Mouse (Mus musculus): ENCODE data around the gene Srcin1. TPM values are rescaled to one million over a fixed set of nuclear protein-coding genes. Genes with fewer than 3 reads are reported as not detected.

Srcin1 gene
- polyA plus RNA-seq, 1 experiment from 2014 or later, result 9.2 TPM

GRCm38 (mm10) chr11:97500720-97501448 is 75.1 kb downstream of the Srcin1 start:
- H3K9ac ChIP-seq (ENCODE audit: low read depth, low read length), result peak overlapping the region; percentile 52
- 9% methylated on average over 51 of the region's 51 CpGs for WGBS
- H3K4me3 ChIP-seq (ENCODE audit: low read depth, low read length), result peak overlapping the region; percentile 26

GRCm38 (mm10) chr11:97499865-97500719 is 75.9 kb downstream of the Srcin1 start, which contains the start of gene 4933428G20Rik:
4933428G20Rik (minus strand) TSS chr11:97500340.
- WGBS, result 8% methylated on average over 71 of the region's 88 CpGs
- Histone ChIP-seq H3K4me1 (ENCODE audit: control insufficient read depth, insufficient read depth, low read length) (peaks cover 12% of the 10 kb centered on the region; the same call in 1 of the 2 replicates), H3K27me3 (ENCODE audit: control insufficient read depth, insufficient read depth, low read depth, low read length) (peaks cover 16% of the 10 kb centered on the region), H3K36me3 (ENCODE audit: control insufficient read depth, insufficient read depth, low read length) (peaks cover 6% of the 10 kb centered on the region; the same call in 1 of the 2 replicates), H3K27ac (ENCODE audit: low read length) (no peak within 1 kb of the TSS), H3K4me3 (ENCODE audit: low read depth, low read length) (peak within 1 kb of the TSS; percentile 26), H3K9ac (ENCODE audit: low read depth, low read length) (peak within 1 kb of the TSS; percentile 52), H3K9me3 (replicated peaks; ENCODE audit: control insufficient read depth, low read length, poor library complexity, severe bottlenecking) (no peaks in the 10 kb centered on the region), H3K4me2 (ENCODE audit: low read length) (peak within 1 kb of the TSS; percentile 52)
- 0 out of 2 replicates have a peak, but pooled peaks have one; percentile 26 for ATAC-seq

More at GRCm38 (mm10) chr11:97500720-97501448, 75.1 kb downstream of the Srcin1 start:
- H3K4me2 ChIP-seq (ENCODE audit: low read length), result peak overlapping the region; percentile 52
- ATAC-seq, result no peak; the same call in 1 of the 2 replicates
- peaks cover 16% of the 10 kb centered on the region for H3K27me3 ChIP-seq (ENCODE audit: control insufficient read depth, insufficient read depth, low read depth, low read length)
- H3K9me3 ChIP-seq (replicated peaks; ENCODE audit: control insufficient read depth, low read length, poor library complexity, severe bottlenecking), result no peaks in the 10 kb centered on the region
- peaks cover 6% of the 10 kb centered on the region; the same call in 1 of the 2 replicates for H3K36me3 ChIP-seq (ENCODE audit: control insufficient read depth, insufficient read depth, low read length)
- H3K4me1 ChIP-seq (ENCODE audit: control insufficient read depth, insufficient read depth, low read length), result peaks cover 12% of the 10 kb centered on the region; the same call in 1 of the 2 replicates
- no peak overlapping the region for H3K27ac ChIP-seq (ENCODE audit: low read length)

- WGBS, result 87% methylated on average over 4 of the region's 4 CpGs
- H3K4me2 ChIP-seq (ENCODE audit: low read length), result no peak overlapping the region
- peaks cover 12% of the 10 kb centered on the region; the same call in 1 of the 2 replicates for H3K4me1 ChIP-seq (ENCODE audit: control insufficient read depth, insufficient read depth, low read length)
- no peak overlapping the region for H3K4me3 ChIP-seq (ENCODE audit: low read depth, low read length)
- no peak overlapping the region for H3K9ac ChIP-seq (ENCODE audit: low read depth, low read length)
- peaks cover 16% of the 10 kb centered on the region for H3K27me3 ChIP-seq (ENCODE audit: control insufficient read depth, insufficient read depth, low read depth, low read length)
- H3K9me3 ChIP-seq (replicated peaks; ENCODE audit: control insufficient read depth, low read length, poor library complexity, severe bottlenecking), result no peaks in the 10 kb centered on the region
- H3K27ac ChIP-seq (ENCODE audit: low read length), result no peak overlapping the region
- no peak for ATAC-seq
- peaks cover 16% of the 10 kb centered on the region for H3K36me3 ChIP-seq (ENCODE audit: control insufficient read depth, insufficient read depth, low read length)
Observed at GRCm38 (mm10) chr11:97497543-97497942, 78.4 kb downstream of the Srcin1 start.

GRCm38 (mm10) chr11:97492836-97493235 is 83.2 kb downstream of the Srcin1 start:
- Histone ChIP-seq H3K4me2 (ENCODE audit: low read length) (no peak overlapping the region), H3K27me3 (ENCODE audit: control insufficient read depth, insufficient read depth, low read depth, low read length) (no peaks in the 10 kb centered on the region; the same call in 1 of the 2 replicates)
- whole genome bisulfite sequencing, result 81% methylated on average over 3 of the region's 3 CpGs

GRCm38 (mm10) chr11:97491640-97492039 is 84.3 kb downstream of the Srcin1 start:
- no peaks in the 10 kb centered on the region for H3K9me3 ChIP-seq (replicated peaks; ENCODE audit: control insufficient read depth, low read length, poor library complexity, severe bottlenecking)
- WGBS, result 70% methylated on average over 10 of the region's 10 CpGs
- H3K4me1 ChIP-seq (ENCODE audit: control insufficient read depth, insufficient read depth, low read length), result no peaks in the 10 kb centered on the region
- H3K27me3 ChIP-seq (ENCODE audit: control insufficient read depth, insufficient read depth, low read depth, low read length), result no peaks in the 10 kb centered on the region
- no peak overlapping the region for H3K27ac ChIP-seq (ENCODE audit: low read length)
- H3K4me3 ChIP-seq (ENCODE audit: low read depth, low read length), result no peak overlapping the region
- no peak overlapping the region for H3K9ac ChIP-seq (ENCODE audit: low read depth, low read length)
- ATAC-seq, result no peak
- H3K4me2 ChIP-seq (ENCODE audit: low read length), result no peak overlapping the region
- H3K36me3 ChIP-seq (ENCODE audit: control insufficient read depth, insufficient read depth, low read length), result peaks cover 22% of the 10 kb centered on the region

More at GRCm38 (mm10) chr11:97492836-97493235, 83.2 kb downstream of the Srcin1 start:
- Histone ChIP-seq H3K9me3 (replicated peaks; ENCODE audit: control insufficient read depth, low read length, poor library complexity, severe bottlenecking) (no peaks in the 10 kb centered on the region), H3K27ac (ENCODE audit: low read length) (no peak overlapping the region), H3K4me1 (ENCODE audit: control insufficient read depth, insufficient read depth, low read length) (no peaks in the 10 kb centered on the region), H3K36me3 (ENCODE audit: control insufficient read depth, insufficient read depth, low read length) (peaks cover 22% of the 10 kb centered on the region), H3K9ac (ENCODE audit: low read depth, low read length) (no peak overlapping the region), H3K4me3 (ENCODE audit: low read depth, low read length) (no peak overlapping the region)
- ATAC-seq, result no peak

GRCm38 (mm10) chr11:97489589-97490324 is 86.2 kb downstream of the Srcin1 start:
- Histone ChIP-seq H3K4me2 (ENCODE audit: low read length) (no peak overlapping the region), H3K9ac (ENCODE audit: low read depth, low read length) (no peak overlapping the region), H3K27ac (ENCODE audit: low read length) (no peak overlapping the region), H3K4me1 (ENCODE audit: control insufficient read depth, insufficient read depth, low read length) (no peaks in the 10 kb centered on the region), H3K4me3 (ENCODE audit: low read depth, low read length) (no peak overlapping the region), H3K9me3 (replicated peaks; ENCODE audit: control insufficient read depth, low read length, poor library complexity, severe bottlenecking) (no peaks in the 10 kb centered on the region), H3K36me3 (ENCODE audit: control insufficient read depth, insufficient read depth, low read length) (peaks cover 22% of the 10 kb centered on the region), H3K27me3 (ENCODE audit: control insufficient read depth, insufficient read depth, low read depth, low read length) (no peaks in the 10 kb centered on the region)
- 16% methylated on average over 16 of the region's 16 CpGs for WGBS
- ATAC-seq, result peak; percentile 60; the same call in 1 of the 2 replicates

GRCm38 (mm10) chr11:97487656-97488055 is 88.3 kb downstream of the Srcin1 start:
- H3K4me3 ChIP-seq (ENCODE audit: low read depth, low read length), result no peak overlapping the region
- no peak overlapping the region for H3K27ac ChIP-seq (ENCODE audit: low read length)
- no peak for ATAC-seq
- H3K27me3 ChIP-seq (ENCODE audit: control insufficient read depth, insufficient read depth, low read depth, low read length), result no peaks in the 10 kb centered on the region
- WGBS, result 84% methylated on average over 3 of the region's 3 CpGs
- no peaks in the 10 kb centered on the region for H3K4me1 ChIP-seq (ENCODE audit: control insufficient read depth, insufficient read depth, low read length)
- H3K4me2 ChIP-seq (ENCODE audit: low read length), result no peak overlapping the region
- no peak overlapping the region for H3K9ac ChIP-seq (ENCODE audit: low read depth, low read length)
- no peaks in the 10 kb centered on the region for H3K9me3 ChIP-seq (replicated peaks; ENCODE audit: control insufficient read depth, low read length, poor library complexity, severe bottlenecking)
- H3K36me3 ChIP-seq (ENCODE audit: control insufficient read depth, insufficient read depth, low read length), result peaks cover 13% of the 10 kb centered on the region

- no peak overlapping the region for H3K9ac ChIP-seq (ENCODE audit: low read depth, low read length)
- no peak overlapping the region for H3K4me2 ChIP-seq (ENCODE audit: low read length)
- H3K36me3 ChIP-seq (ENCODE audit: control insufficient read depth, insufficient read depth, low read length), result no peaks in the 10 kb centered on the region; the same call in none of the 2 replicates
- H3K4me1 ChIP-seq (ENCODE audit: control insufficient read depth, insufficient read depth, low read length), result no peaks in the 10 kb centered on the region
- H3K27ac ChIP-seq (ENCODE audit: low read length), result no peak overlapping the region
- no peaks in the 10 kb centered on the region for H3K9me3 ChIP-seq (replicated peaks; ENCODE audit: control insufficient read depth, low read length, poor library complexity, severe bottlenecking)
- H3K27me3 ChIP-seq (ENCODE audit: control insufficient read depth, insufficient read depth, low read depth, low read length), result no peaks in the 10 kb centered on the region
- no peak for ATAC-seq
- H3K4me3 ChIP-seq (ENCODE audit: low read depth, low read length), result no peak overlapping the region
- 78% methylated on average over 8 of the region's 8 CpGs for WGBS
Observed at GRCm38 (mm10) chr11:97485661-97486060, 90.3 kb downstream of the Srcin1 start.

Data from midbrain, embryonic 16.5 days (tissue).